Mouse (Mus musculus): ENCODE data around the gene Khdc1c. TPM values are rescaled to one million over a fixed set of nuclear protein-coding genes. Genes with fewer than 3 reads are reported as not detected.
A peak's percentile ranks its signal among the peaks of the same experiment; 100 is the strongest.

The Khdc1c gene
- polyA plus RNA-seq, 1 experiment = not detected

- Histone ChIP-seq H3K4me1 (ENCODE audit: control insufficient read depth, insufficient read depth, insufficient read length) (no peaks in the 10 kb centered on the region), H3K27ac (ENCODE audit: insufficient read depth, low read length) (no peak overlapping the region), H3K4me3 (ENCODE audit: extremely low read depth, insufficient read depth, insufficient read length) (no peak overlapping the region), H3K27me3 (ENCODE audit: control insufficient read depth, insufficient read depth, low read length) (no peaks in the 10 kb centered on the region), H3K36me3 (ENCODE audit: control insufficient read depth, insufficient read depth, low read length) (no peaks in the 10 kb centered on the region)
- TF ChIP-seq CTCF (IDR thresholded peaks at IDR 0.05; ENCODE audit: extremely low read depth, insufficient read depth, insufficient read length, insufficient replicate concordance) = no peak
- 88% methylated on average over 6 of the region's 6 CpGs for WGBS
- DNase-seq (ENCODE audit: low read depth in 1 of 2, low spot score in 2 of 2) = no peak
These were observed 23.1 kb downstream of the Khdc1c start for GRCm38 (mm10) chr1:21391138-21391671.

DNA sequence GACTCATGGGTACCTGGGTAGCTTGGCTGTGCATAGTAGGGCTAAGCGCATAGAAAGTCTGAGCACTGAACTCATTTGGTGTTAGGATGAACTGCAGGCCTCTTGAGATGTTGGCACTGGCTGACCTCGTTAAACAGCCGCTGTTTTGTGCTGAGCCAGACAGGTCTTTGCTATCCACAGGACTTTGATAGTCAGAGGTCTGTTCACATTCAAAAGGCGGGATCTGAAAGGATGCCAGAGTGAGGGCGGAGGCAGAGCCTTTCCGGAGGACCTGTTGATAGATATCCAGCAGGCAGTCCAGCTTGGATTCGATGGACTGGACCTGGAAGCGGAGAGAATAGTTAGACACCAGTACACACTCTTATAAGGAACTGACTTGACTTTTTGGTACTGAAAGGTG lies 34.7 kb downstream of the Khdc1c start:
- no peaks in the 10 kb centered on the region for H3K36me3 ChIP-seq (ENCODE audit: control insufficient read depth, insufficient read depth, low read length)
- no peak overlapping the region for H3K27ac ChIP-seq (ENCODE audit: insufficient read depth, low read length)
- no peak for DNase-seq (ENCODE audit: low read depth in 1 of 2, low spot score in 2 of 2)
- H3K4me3 ChIP-seq (ENCODE audit: extremely low read depth, insufficient read depth, insufficient read length) = no peak overlapping the region
- H3K27me3 ChIP-seq (ENCODE audit: control insufficient read depth, insufficient read depth, low read length) = no peaks in the 10 kb centered on the region
- 94% methylated on average over 8 of the region's 8 CpGs for WGBS
- H3K4me1 ChIP-seq (ENCODE audit: control insufficient read depth, insufficient read depth, insufficient read length) = no peaks in the 10 kb centered on the region
- TF ChIP-seq CTCF (IDR thresholded peaks at IDR 0.05; ENCODE audit: extremely low read depth, insufficient read depth, insufficient read length, insufficient replicate concordance) (no peak), POLR2A (IDR thresholded peaks at IDR 0.05; ENCODE audit: low read depth, low read length) (no peak)

GRCm38 (mm10) chr1:21407266-21407665 lies 39.1 kb downstream of the Khdc1c start:
- no peaks in the 10 kb centered on the region for H3K4me1 ChIP-seq (ENCODE audit: control insufficient read depth, insufficient read depth, insufficient read length)
- H3K36me3 ChIP-seq (ENCODE audit: control insufficient read depth, insufficient read depth, low read length) = no peaks in the 10 kb centered on the region
- 90% methylated on average over 2 of the region's 2 CpGs for WGBS
- H3K27me3 ChIP-seq (ENCODE audit: control insufficient read depth, insufficient read depth, low read length) = no peaks in the 10 kb centered on the region
- no peak for DNase-seq (ENCODE audit: low read depth in 1 of 2, low spot score in 2 of 2)
- no peak for TF ChIP-seq POLR2A (IDR thresholded peaks at IDR 0.05; ENCODE audit: low read depth, low read length)
- no peak for TF ChIP-seq CTCF (IDR thresholded peaks at IDR 0.05; ENCODE audit: extremely low read depth, insufficient read depth, insufficient read length, insufficient replicate concordance)
- H3K27ac ChIP-seq (ENCODE audit: insufficient read depth, low read length) = no peak overlapping the region
- H3K4me3 ChIP-seq (ENCODE audit: extremely low read depth, insufficient read depth, insufficient read length) = no peak overlapping the region

DNA sequence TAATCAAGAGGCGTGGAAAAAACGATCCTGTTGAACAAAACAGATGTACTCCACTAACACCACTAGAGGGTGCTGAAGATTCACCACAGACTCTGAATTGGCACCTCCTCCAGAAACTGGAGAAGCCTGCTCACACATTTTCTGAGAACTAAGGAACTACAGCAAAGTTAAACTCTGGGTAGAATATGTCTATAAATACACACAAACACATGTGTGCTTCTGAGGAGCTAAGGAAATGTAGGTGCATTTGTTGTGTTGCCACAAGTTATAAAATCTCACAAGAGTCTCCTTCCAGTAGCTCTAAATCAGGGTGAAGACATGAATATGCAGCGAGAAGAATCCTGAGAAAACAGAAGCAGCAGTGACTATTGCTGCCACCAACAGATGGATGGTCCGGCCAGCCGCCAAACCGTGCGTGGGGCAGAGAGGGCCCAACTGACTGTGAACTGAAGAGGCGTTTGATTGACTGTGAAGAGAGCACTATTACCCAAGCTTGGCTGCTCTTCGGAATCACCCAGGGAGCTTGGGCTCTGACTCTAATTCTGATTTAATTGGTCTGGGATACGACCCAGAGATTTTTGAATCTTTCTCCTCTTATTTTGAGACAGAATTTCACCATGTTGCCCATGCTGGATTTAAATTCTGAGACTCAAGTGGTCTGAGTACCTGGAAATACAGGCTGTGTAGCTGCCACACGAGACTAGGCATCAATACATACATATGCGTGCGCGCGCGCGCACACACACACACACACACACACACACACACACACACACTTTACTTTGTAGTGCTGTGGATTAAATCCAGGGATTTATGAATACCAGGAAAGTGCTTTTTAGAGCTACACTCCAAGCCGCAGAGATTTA lies 43.4 kb downstream of the Khdc1c start:
- Histone ChIP-seq H3K27ac (ENCODE audit: insufficient read depth, low read length) (no peak overlapping the region), H3K27me3 (ENCODE audit: control insufficient read depth, insufficient read depth, low read length) (no peaks in the 10 kb centered on the region), H3K36me3 (ENCODE audit: control insufficient read depth, insufficient read depth, low read length) (no peaks in the 10 kb centered on the region), H3K4me3 (ENCODE audit: extremely low read depth, insufficient read depth, insufficient read length) (no peak overlapping the region), H3K4me1 (ENCODE audit: control insufficient read depth, insufficient read depth, insufficient read length) (no peaks in the 10 kb centered on the region)
- peak in 1 of 2 experiments; percentile 11 for DNase-seq (ENCODE audit: low read depth in 1 of 2, low spot score in 2 of 2)
- WGBS = 73% methylated on average over 18 of the region's 18 CpGs
- TF ChIP-seq POLR2A (IDR thresholded peaks at IDR 0.05; ENCODE audit: low read depth, low read length) (no peak), CTCF (IDR thresholded peaks at IDR 0.05; ENCODE audit: extremely low read depth, insufficient read depth, insufficient read length, insufficient replicate concordance) (peak; percentile 37; the same call in 1 of the 2 replicates)

GRCm38 (mm10) chr1:21412197-21412555 lies 44.0 kb downstream of the Khdc1c start:
- Histone ChIP-seq H3K4me1 (ENCODE audit: control insufficient read depth, insufficient read depth, insufficient read length) (no peaks in the 10 kb centered on the region), H3K4me3 (ENCODE audit: extremely low read depth, insufficient read depth, insufficient read length) (no peak overlapping the region), H3K27ac (ENCODE audit: insufficient read depth, low read length) (no peak overlapping the region), H3K36me3 (ENCODE audit: control insufficient read depth, insufficient read depth, low read length) (no peaks in the 10 kb centered on the region), H3K27me3 (ENCODE audit: control insufficient read depth, insufficient read depth, low read length) (no peaks in the 10 kb centered on the region)
- TF ChIP-seq CTCF (IDR thresholded peaks at IDR 0.05; ENCODE audit: extremely low read depth, insufficient read depth, insufficient read length, insufficient replicate concordance) = no peak
- TF ChIP-seq POLR2A (IDR thresholded peaks at IDR 0.05; ENCODE audit: low read depth, low read length) = no peak
- WGBS = 91% methylated on average over 2 of the region's 2 CpGs
- no peak for DNase-seq (ENCODE audit: low read depth in 1 of 2, low spot score in 2 of 2)

GRCm38 (mm10) chr1:21419370-21419769 lies 51.2 kb downstream of the Khdc1c start:
- TF ChIP-seq CTCF (IDR thresholded peaks at IDR 0.05; ENCODE audit: extremely low read depth, insufficient read depth, insufficient read length, insufficient replicate concordance) = no peak
- TF ChIP-seq POLR2A (IDR thresholded peaks at IDR 0.05; ENCODE audit: low read depth, low read length) = no peak
- Histone ChIP-seq H3K4me1 (ENCODE audit: control insufficient read depth, insufficient read depth, insufficient read length) (no peaks in the 10 kb centered on the region), H3K27me3 (ENCODE audit: control insufficient read depth, insufficient read depth, low read length) (no peaks in the 10 kb centered on the region), H3K27ac (ENCODE audit: insufficient read depth, low read length) (no peak overlapping the region), H3K4me3 (ENCODE audit: extremely low read depth, insufficient read depth, insufficient read length) (no peak overlapping the region), H3K36me3 (ENCODE audit: control insufficient read depth, insufficient read depth, low read length) (no peaks in the 10 kb centered on the region)
- DNase-seq (ENCODE audit: low read depth in 1 of 2, low spot score in 2 of 2) = no peak

Other genes with a start within 250 kb of the Khdc1c start
- gene Tmem14a, start 149.8 kb upstream of the Khdc1c start, polyA plus RNA-seq (2012; rRNA removed) = 1.2 and 1.3 TPM in 2 replicates
- gene Gsta3, start 127.7 kb upstream of the Khdc1c start, polyA plus RNA-seq (2012; rRNA removed) = 1.4 and 1.8 TPM in 2 replicates
- gene Khdc1a, start 18.7 kb upstream of the Khdc1c start, polyA plus RNA-seq (2012; rRNA removed) = 0.07 TPM in 1 of 2 replicates, not detected in the other
- 0.04 TPM in 2 replicates for gene Khdc1b, start 15.2 kb downstream of the Khdc1c start, polyA plus RNA-seq (2012; rRNA removed)